41 mouse cellular contexts compared by ENCODE assay signal in the genomic region with DNA sequence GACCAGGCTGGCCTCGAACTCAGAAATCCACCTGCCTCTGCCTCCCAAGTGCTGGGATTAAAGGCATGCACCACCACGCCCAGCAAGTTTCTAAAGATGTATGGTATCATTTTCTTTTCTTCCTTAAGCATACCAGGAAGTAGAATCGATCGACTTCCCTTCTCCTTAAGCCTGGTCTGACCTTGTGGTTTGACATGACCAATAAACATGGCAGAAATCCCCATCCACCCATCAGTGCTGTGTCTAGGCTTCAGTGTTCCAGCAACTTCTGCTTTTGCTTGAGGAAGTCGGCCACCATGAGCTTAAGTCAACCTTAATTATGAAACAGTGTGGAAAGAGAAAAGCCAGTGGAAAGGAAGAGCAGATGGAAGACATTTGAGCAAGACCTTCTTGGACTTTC. TPM values are rescaled to one million over a fixed set of nuclear protein-coding genes. Genes with fewer than 3 reads are reported as not detected.
A peak's percentile ranks its signal among the peaks of the same experiment; 100 is the strongest.
DNase-seq lines count a peak whose midpoint lies in the region; ATAC-seq lines count a peak whose summit lies in the region.
"Had no signal": no experiment of that assay in that cellular context is flagged by ENCODE, and none has a peak within 500 bp of the region (broad histone marks: within the 10 kb centered on the region; RNA-seq: fewer than 3 reads in every experiment).

No protein-coding gene starts in this region.

- H3K9ac ChIP-seq in kidney, embryonic 15.5 days, result no peak overlapping the region
- H3K9ac ChIP-seq: embryonic facial prominence, embryonic 12.5 days; forebrain, embryonic 15.5 days; hindbrain, embryonic 12.5 days; intestine, embryonic 15.5 days; limb, embryonic 15.5 days; liver, embryonic 13.5 days; lung, embryonic 14.5 days; stomach, embryonic 15.5 days had no signal

- no peaks in the 10 kb centered on the region for H3K4me1 ChIP-seq in kidney, embryonic 15.5 days
- H3K4me1 ChIP-seq: embryonic facial prominence, embryonic 12.5 days; forebrain, embryonic 10.5 days; hindbrain, embryonic 12.5 days; intestine, embryonic 15.5 days; limb, embryonic 10.5 days; limb, embryonic 15.5 days; liver, embryonic 13.5 days; stomach, embryonic 15.5 days had no signal

- H3K9me3 ChIP-seq in kidney, embryonic 15.5 days (replicated peaks), result no peaks in the 10 kb centered on the region
- H3K9me3 ChIP-seq: embryonic facial prominence, embryonic 12.5 days; forebrain, embryonic 10.5 days; forebrain, embryonic 15.5 days; hindbrain, embryonic 12.5 days; intestine, embryonic 15.5 days; limb, embryonic 10.5 days; limb, embryonic 15.5 days; liver, embryonic 13.5 days; stomach, embryonic 15.5 days had no signal

- 83% methylated on average over 5 of the region's 5 CpGs for WGBS in kidney, embryonic 15.5 days

- no peak overlapping the region for H3K4me2 ChIP-seq in kidney, embryonic 15.5 days
- H3K4me2 ChIP-seq: embryonic facial prominence, embryonic 12.5 days; forebrain, embryonic 15.5 days; hindbrain, embryonic 12.5 days; intestine, embryonic 15.5 days; limb, embryonic 15.5 days; liver, embryonic 13.5 days; lung, embryonic 14.5 days; stomach, embryonic 15.5 days had no signal

- H3K4me3 ChIP-seq in kidney, embryonic 15.5 days (replicated peaks), result no peak overlapping the region
- H3K4me3 ChIP-seq: embryonic facial prominence, embryonic 12.5 days; forebrain, embryonic 10.5 days; forebrain, embryonic 15.5 days; gastrocnemius, adult 2 months; hindbrain, embryonic 12.5 days; intestine, embryonic 15.5 days; limb, embryonic 10.5 days; limb, embryonic 15.5 days; liver, embryonic 13.5 days; stomach, embryonic 15.5 days had no signal

- peak; percentile 16 for DNase-seq in lung, postnatal 36 days
- no peak for DNase-seq in lung, adult 18-20 months
- DNase-seq in c-Kit-positive CD71-negative TER-119-negative erythroid progenitor cells, embryonic 14.5 days (ENCODE audit: low read depth), result peak; percentile 28
- no peak for DNase-seq in testis, postnatal 10 days (ENCODE audit: low spot score)
- DNase-seq in B cell, adult 2 months, result no peak
- DNase-seq: adrenal gland, postnatal 25 days; cerebellum, adult 9-10 months; cerebellum, postnatal 36 days; embryo, embryonic 11 days; gastrocnemius, adult 2 months; gastrocnemius, postnatal 36 days; kidney, adult 2 months; kidney, postnatal 4 days; liver, embryonic 13.5 days; lung, embryonic 14.5 days; midbrain, embryonic 14.5 days; right cerebral cortex, postnatal 14 days; thymus, postnatal 14 days had no signal

- H3K27me3 ChIP-seq in kidney, embryonic 15.5 days, result no peaks in the 10 kb centered on the region
- H3K27me3 ChIP-seq: CH12.LX; embryonic facial prominence, embryonic 12.5 days; forebrain, embryonic 15.5 days; hindbrain, embryonic 12.5 days; intestine, embryonic 15.5 days; limb, embryonic 15.5 days; liver, embryonic 13.5 days; stomach, embryonic 15.5 days had no signal

- H3K36me3 ChIP-seq in kidney, embryonic 15.5 days, result no peaks in the 10 kb centered on the region
- H3K36me3 ChIP-seq: embryonic facial prominence, embryonic 12.5 days; forebrain, embryonic 10.5 days; forebrain, embryonic 15.5 days; hindbrain, embryonic 12.5 days; intestine, embryonic 15.5 days; limb, embryonic 10.5 days; limb, embryonic 15.5 days; liver, embryonic 13.5 days; stomach, embryonic 15.5 days had no signal

- no peak overlapping the region for H3K27ac ChIP-seq in kidney, embryonic 15.5 days
- H3K27ac ChIP-seq: embryonic facial prominence, embryonic 12.5 days; forebrain, embryonic 10.5 days; forebrain, embryonic 15.5 days; gastrocnemius, adult 2 months; hindbrain, embryonic 12.5 days; hindbrain, postnatal 0 days; intestine, embryonic 15.5 days; kidney, postnatal 0 days; limb, embryonic 10.5 days; limb, embryonic 15.5 days; liver, embryonic 13.5 days; stomach, embryonic 15.5 days had no signal

- peak; percentile 99 for ATAC-seq in megakaryocyte, adult 5-6 weeks (ENCODE audit: poor library complexity, severe bottlenecking)
- no peak for ATAC-seq in frontal cortex, adult (ENCODE audit: low TSS enrichment)
- ATAC-seq in kidney, embryonic 15.5 days (replicated peaks; ENCODE audit: low FRiP score), result no peak
- ATAC-seq: forebrain, embryonic 15.5 days; hindbrain, postnatal 0 days; intestine, embryonic 15.5 days had no signal

RNA-seq across cellular contexts. Expression of gene Elovl2, which starts 10.1 kb away (rescaled TPM):
- not detected in 2 replicates for total RNA-seq in megakaryocyte, adult 5-6 weeks (2015)
- total RNA-seq in megakaryocyte, adult 5-6 weeks (2017), result not detected in 2 replicates
- polyA plus RNA-seq in kidney, embryonic 15.5 days (2015; fragmentation: Nextera tagmentation; extraction: Ambion mirVana), result 16.8 and 19.2 TPM in 2 replicates
- total RNA-seq: CH12.LX had no signal
- polyA plus RNA-seq: C2C12 had no signal

RNA-seq across cellular contexts. Expression of gene Smim13, which starts 19.4 kb away (rescaled TPM):
- 8.8 and 12.4 TPM in 2 replicates for total RNA-seq in megakaryocyte, adult 5-6 weeks (2015)
- 8.5 and 9.9 TPM in 2 replicates for total RNA-seq in megakaryocyte, adult 5-6 weeks (2017)
- 10.1 and 10.7 TPM in 2 replicates for polyA plus RNA-seq in kidney, embryonic 15.5 days (2015; fragmentation: Nextera tagmentation; extraction: Ambion mirVana)

RNA-seq across cellular contexts. Expression of gene Gm17364, which starts 43.5 kb away (rescaled TPM):
- total RNA-seq in megakaryocyte, adult 5-6 weeks (2015), result not detected in 2 replicates
- not detected in 2 replicates for total RNA-seq in megakaryocyte, adult 5-6 weeks (2017)
- polyA plus RNA-seq in kidney, embryonic 15.5 days (2015; fragmentation: Nextera tagmentation; extraction: Ambion mirVana), result not detected in 2 replicates
- total RNA-seq: adrenal gland, adult 18-20 months; adrenal gland, postnatal 25 days; CH12.LX; ES-E14; gastrocnemius, adult 2 months; gastrocnemius, postnatal 36 days; heart, postnatal 25 days; hindbrain, postnatal 0 days; left cerebral cortex, postnatal 10 days had no signal
- polyA plus RNA-seq: C2C12; embryonic facial prominence, embryonic 12.5 days; forebrain, embryonic 10.5 days; forebrain, embryonic 15.5 days; heart, embryonic 14.5 days; hindbrain, embryonic 12.5 days; hindbrain, postnatal 0 days; intestine, embryonic 15.5 days; kidney, adult 2 months; kidney, postnatal 0 days; limb, embryonic 10.5 days; limb, embryonic 15.5 days; liver, embryonic 13.5 days; lung, embryonic 14.5 days; midbrain, embryonic 14.5 days; neural tube, embryonic 11.5 days; small intestine, adult 2 months; stomach, embryonic 15.5 days; urinary bladder, adult 2 months had no signal

Comparison
In these comparisons a context has a peak if more than half of its experiments do, and no peak if none do; other contexts are left out.
1. DNase-seq: peak in lung, postnatal 36 days (single experiment) and c-Kit-positive CD71-negative TER-119-negative erythroid progenitor cells, embryonic 14.5 days (single experiment); none in lung, adult 18-20 months (0 of 2), testis, postnatal 10 days (single experiment) and B cell, adult 2 months (0 of 2).